Mouse (Mus musculus) retina, embryonic 14.5 days (tissue): Measurements from ENCODE around the gene Zfp940.
"Not testable (repeated sequence)": the region's sequence is repeated elsewhere in the genome, so short reads cannot be mapped to it uniquely, and the experiment has no call there.

Experiments used
- DNase-seq: peaks from one replicate; pipeline ENCODE4 v3.0.0-alpha.2; 2015; ENCODE audit warnings: low spot score

The Zfp940 gene

GRCm38 (mm10) chr7:29853219-29853842 lies at the start of gene Zfp940:
Zfp940 (minus strand) TSS chr7:29853669.
- peak; percentile 94 for DNase-seq

DNA sequence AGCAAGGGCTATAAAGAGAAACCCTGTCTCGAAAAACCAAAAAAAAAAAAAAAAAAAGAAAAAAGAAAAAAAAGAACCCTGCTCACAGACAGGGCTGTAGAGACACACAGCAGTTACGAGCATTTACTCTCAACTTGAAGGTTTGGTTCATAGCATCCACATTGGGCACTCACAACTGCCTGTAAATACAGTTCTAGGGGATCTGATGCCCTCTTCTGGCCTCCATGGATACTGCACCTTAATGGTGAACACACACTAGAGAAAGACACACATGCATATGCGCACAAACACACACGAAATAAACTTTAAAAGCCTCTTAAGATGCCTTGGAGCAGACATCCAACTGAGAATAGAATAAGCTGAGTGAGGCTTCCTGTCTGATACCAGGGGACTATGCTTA lies 44.9 kb upstream of the Zfp940 start:
- DNase-seq: no peak

- DNase-seq: no peak
These were observed 39.3 kb upstream of the Zfp940 start for GRCm38 (mm10) chr7:29892756-29893155.

GRCm38 (mm10) chr7:29890501-29890900 lies 37.0 kb upstream of the Zfp940 start:
- DNase-seq: no peak

DNA sequence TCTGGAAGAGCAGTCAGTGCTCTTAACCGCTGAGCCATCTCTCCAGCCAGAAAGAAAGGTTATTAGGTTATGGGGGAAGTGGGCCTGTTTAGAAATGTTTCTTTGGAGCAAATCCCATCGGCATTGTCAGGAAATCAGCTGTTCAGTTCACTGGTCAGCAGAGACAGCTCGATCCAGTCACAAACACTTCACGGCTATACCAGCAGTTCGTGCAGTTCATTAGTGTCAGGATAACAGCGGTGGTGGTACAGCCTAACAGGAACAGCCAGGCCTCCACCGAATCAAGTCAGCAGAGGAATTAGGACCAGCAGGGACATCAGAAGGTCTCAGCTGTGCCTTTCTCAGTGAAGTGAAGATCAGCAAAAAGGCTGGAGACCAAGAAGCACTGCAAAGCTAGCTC lies 27.4 kb upstream of the Zfp940 start:
- DNase-seq: no peak

GRCm38 (mm10) chr7:29880056-29880455 lies 26.6 kb upstream of the Zfp940 start:
- no peak for DNase-seq

GRCm38 (mm10) chr7:29877561-29877960 lies 24.1 kb upstream of the Zfp940 start:
- not testable (repeated sequence) for DNase-seq

DNA sequence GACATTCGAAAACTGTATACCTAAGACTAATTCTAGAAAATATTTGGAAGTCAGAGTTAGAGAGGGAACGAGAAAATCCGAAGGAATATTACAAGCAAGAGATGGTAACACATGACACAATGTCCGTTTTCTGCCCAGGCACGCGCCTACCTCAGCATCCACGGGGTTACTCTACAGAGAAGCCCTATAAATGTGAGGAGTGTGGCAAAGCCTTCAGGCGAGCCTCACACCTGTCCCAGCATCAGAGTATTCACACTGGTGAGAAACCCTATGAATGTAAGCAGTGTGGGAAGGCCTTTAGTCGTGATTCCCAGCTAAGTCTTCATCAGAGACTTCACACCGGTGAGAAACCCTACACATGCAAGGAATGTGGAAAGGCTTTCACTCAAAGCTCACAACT lies 20.8 kb upstream of the Zfp940 start:
- no peak for DNase-seq

DNA sequence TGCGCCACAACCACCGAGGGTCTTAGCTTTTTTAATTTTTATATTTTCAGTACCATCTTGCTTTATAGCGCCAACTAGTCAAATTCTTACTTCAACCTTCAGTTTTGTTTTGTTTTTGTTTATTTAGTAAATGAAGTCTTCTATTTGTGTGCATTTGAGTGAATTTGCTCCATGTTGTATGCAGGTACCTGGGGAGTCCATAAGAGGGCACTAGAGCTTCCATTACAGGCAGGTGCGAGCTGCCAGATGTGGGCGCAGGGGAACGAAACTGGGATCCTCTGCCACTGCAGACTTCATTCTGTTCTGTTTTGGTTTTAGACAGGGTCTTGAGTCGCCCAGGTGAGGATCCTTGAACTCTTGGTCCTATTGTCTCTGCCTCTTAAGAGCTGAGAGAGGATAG lies 8.2 kb upstream of the Zfp940 start:
- peak; percentile 42 for DNase-seq

DNA sequence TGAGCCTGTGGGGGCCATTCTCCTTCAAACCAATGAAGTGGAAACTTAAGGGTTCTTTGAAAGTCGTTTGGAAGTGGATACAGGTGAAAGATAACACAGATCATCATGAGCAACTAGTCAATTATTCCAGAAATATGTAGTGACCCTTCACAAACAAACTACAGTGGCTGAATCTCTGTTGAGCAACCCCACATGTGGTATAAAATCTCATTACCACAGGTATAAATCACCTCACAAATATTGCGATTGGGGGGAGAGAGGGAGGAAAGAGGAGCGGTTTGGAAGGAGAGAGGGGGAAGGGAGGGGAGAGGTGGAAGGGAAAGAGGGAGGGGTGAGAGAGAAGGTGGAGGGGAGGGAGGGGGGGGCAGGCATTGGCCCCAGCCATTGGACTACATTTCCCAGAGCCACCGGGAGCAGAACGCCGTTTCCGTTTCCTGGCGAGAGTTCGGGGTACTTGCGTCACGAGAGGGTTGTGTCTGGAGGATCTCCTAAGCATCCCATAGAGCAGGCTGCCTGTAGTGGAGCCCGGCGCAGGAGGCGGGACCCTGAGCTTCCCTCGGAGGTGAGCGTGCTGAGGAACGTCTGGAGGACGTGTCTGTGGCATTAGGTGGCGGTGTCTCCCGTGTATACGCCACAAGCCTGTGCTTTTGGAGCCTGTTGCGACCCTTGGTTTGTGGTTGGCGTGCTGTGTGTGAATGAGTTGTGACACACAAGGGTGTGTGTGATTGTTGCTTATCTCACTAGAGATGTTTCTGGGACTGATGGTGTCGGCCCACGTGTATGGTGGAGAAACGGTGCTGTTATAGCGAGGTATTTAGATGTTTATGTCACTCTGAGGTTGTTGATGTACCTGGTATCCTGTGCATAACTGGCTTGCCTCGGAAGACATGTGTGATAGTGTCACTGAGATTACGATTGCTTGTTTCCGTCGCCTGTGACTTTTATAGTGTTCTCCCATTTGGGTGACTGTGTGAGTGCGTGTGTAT lies 6.4 kb upstream of the Zfp940 start, which contains the start of gene Zfp420:
Gene Zfp420, plus strand, starts transcription at position 448 of the 986 bp plus-strand sequence.
- DNase-seq: peak; percentile 82

DNA sequence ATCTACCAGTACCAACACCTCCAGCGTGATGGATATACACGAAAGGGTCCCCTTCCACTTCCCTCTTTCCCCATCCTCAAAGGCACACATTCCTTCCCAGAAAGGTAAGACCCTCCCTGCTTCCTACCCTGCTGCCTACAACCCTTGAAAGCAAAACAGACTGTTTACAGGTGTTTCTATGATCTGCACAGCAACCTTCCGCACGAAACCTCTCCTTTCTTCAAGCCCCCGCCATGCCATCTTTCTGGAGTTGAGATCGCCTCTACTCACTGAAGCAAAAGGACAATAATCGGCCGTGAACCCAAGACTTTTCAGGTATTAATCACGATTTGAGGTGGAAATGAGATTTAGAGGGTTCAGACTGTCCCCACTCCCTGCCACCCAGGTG lies 644 bp downstream of the Zfp940 start:
- DNase-seq: no peak

- DNase-seq: no peak
These were observed 8.9 kb downstream of the Zfp940 start for GRCm38 (mm10) chr7:29844616-29845015.

- DNase-seq: no peak
These were observed 11.4 kb downstream of the Zfp940 start for GRCm38 (mm10) chr7:29842105-29842504.

DNA sequence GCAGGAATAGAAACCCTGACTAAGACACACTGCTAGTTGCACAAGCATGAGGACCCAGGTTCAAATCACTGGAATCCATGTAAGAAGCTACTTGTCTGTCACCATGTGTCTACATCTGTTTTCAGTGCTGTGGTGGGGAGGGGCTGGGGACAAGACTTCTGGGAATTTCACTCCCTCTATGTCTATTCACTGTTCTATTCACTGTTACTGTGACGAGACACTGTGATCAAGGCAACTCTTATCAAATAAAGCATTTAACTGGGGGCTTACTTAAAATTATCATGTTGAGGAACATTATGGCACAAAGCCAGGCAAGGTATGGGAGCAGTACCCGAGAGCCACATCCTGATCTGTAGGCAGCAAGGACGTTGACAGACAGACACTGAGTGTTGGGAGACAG lies 14.2 kb downstream of the Zfp940 start:
- no peak for DNase-seq

DNA sequence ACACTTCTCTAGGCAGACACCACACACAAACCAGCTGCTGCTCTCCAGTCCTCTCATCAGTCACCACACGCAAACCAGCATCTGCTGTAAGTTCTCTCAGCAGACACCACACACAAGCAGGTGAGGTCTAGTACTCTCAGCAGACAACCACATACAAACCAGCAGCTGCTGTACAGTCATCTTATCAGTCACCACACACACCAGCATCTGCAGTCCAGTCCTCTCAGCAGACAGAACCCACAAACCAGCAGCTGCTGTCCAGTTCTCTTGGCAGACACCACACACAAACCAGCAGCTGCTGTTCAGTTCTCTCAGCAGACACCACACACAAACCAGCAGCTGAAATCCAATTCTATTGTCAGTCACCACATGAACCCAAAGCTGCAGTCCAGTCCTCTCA lies 16.7 kb downstream of the Zfp940 start:
- DNase-seq: no peak

- DNase-seq: no peak
These were observed 23.7 kb downstream of the Zfp940 start for GRCm38 (mm10) chr7:29829804-29830203.

DNA sequence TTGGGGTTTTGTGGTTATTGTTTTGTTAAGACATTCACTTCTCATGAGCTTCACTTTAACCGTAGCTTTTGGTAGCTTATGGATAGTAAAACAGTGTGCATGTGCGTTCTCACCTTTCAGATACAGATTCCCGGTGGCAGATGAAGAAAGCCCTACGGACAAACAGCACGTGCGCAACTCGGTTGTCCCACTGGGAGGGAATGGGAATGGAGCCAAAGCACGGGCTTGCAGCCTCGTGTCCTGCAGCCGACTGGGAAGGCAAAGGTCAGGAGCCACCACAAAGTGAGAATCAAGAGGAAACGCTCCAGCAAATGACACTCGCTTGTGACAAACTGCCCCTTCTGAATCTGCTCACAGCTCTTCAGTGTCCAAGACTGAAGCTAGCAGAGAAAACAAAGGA lies 25.5 kb downstream of the Zfp940 start:
- no peak for DNase-seq

DNA sequence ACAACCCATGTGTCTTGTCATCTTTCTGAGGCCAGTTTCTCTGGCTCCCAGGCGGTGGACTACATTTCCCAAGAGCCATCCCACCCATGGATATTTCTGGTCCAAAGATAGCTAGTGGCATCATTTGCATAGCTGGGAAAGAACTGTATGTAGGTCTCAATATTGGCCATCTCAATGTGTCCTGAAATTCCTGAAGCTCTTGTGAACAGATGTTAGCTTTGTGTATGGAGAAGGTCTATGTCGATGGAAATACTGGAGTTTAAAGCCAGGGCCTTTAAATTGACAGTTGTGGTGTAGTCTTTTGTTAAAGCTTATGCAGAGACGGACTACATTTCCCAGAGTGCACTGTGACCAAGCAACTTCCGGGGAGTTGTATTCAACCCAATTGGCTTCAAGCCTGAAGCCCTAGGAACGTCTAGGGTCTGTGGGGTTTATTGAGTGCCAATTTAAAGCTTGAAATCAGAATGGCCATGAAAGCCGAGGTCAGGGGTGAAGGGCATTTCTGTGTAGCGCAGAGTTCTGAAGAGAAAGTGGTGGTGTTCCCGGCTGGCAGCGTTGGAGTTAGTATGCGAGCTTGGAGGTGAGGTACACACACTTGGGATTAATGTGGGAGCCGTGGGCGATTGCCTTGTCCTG lies 34.7 kb downstream of the Zfp940 start:
- peak; percentile 89 for DNase-seq

DNA sequence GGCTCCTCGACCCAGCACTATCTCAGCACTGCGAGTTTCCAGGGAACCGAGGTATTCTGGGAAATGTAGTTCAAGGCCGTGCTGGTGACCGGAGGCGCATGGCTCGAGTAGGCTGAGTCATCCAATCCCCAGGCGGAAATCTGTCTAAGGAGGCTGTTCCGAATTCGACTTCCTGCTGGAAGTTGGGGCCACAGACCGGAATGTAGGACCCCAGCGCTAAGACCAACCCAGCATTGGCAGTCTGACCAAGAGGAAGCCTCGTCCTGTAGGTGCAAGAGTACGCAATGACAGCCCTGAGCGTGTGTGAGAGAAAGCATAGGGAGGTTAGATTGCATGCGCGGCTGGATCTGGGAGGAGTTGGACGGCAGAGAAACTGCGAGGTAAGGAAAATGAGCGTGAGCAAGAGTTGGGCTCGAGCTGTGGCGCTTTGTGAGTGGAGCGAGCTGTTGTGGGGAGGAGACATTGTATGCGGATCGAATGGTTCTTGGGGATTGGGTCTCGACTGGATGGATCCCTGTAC lies 37.5 kb downstream of the Zfp940 start, which contains the start of gene Zfp790:
Gene Zfp790, plus strand, starts transcription at position 205 of the 520 bp plus-strand sequence.
- peak; percentile 96 for DNase-seq

GRCm38 (mm10) chr7:29815061-29815784 lies 38.2 kb downstream of the Zfp940 start:
- DNase-seq: no peak

- no peak for DNase-seq
These were observed 39.1 kb downstream of the Zfp940 start for GRCm38 (mm10) chr7:29814381-29814780.

- DNase-seq: no peak
These were observed 41.2 kb downstream of the Zfp940 start for GRCm38 (mm10) chr7:29812244-29812643.
